Mouse (Mus musculus): ENCODE measurements at regions not wholly inside any gene's neighbourhood (a gene's known extent, or its start where the extent isn't known, plus 50 kb on each side); places are given as distances from the start of the nearest gene placed in this dataset.

DNA sequence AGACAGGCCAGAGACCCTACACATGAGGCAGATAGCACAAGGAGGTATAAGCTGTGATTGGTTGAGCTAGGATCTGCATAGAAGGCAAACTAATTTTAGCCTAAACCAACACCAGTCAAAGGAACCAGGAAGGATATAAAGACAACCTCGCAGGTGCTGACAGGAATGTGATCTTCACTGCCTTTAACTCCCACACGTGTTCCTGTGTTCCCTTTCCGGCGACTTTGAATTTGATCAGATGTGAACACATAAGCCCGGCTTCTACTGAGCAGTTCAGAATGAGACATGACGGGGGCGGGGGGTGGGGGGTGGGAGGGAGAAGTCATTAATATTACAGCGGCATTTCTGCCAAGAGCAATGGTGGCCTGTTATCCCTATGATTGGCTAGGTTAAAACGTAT, 271.0 kb downstream of the Tgfb2 start:
- TF ChIP-seq CTCF (IDR thresholded peaks at IDR 0.05; ENCODE audit: low read depth, low read length) = no peak
- no peak for TF ChIP-seq POLR2A (IDR thresholded peaks at IDR 0.05; ENCODE audit: borderline replicate concordance, low read depth, low read length)
